Mouse (Mus musculus): Measurements from ENCODE around the gene Safb2.

DNA sequence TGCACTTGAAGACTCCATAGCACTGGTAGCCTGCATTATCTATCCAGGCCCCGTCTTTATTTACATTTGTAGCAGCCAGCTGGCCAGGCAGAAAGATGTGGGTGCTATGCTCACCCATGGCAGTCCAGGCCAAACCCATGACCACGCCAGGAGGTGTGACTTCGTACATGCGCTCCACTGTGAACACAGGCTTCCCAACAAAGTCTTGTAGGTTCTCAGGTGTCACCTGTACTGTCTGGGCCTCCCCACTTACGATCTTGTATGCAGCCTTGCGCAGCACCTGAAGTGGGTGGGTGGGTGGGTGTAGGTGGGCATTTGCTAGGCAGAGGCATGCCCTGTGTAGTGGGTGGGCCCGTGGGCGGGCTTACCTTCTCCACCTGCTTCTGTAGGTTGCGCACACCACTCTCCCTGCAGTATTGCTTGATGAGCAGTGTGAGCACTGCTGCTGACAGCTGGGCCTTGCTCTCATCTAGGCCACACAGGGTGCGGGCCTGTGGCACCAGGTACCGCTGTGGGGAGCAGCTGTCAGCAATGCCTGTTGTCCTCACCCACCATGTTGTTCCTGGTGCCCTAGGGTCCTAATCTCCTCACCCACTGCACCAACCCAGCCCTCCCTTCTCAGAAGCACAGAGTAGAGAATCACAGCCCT is 30.9 kb upstream of the Safb2 start:
- TF ChIP-seq CTCF (IDR thresholded peaks at IDR 0.05) (no peak), POLR2A (IDR thresholded peaks at IDR 0.05; ENCODE audit: insufficient read depth, low read depth, low read length) (no peak)

Data from heart, adult 2 months (tissue).